Comparison of ENCODE assay signal across 27 mouse cellular contexts in the genomic region with DNA sequence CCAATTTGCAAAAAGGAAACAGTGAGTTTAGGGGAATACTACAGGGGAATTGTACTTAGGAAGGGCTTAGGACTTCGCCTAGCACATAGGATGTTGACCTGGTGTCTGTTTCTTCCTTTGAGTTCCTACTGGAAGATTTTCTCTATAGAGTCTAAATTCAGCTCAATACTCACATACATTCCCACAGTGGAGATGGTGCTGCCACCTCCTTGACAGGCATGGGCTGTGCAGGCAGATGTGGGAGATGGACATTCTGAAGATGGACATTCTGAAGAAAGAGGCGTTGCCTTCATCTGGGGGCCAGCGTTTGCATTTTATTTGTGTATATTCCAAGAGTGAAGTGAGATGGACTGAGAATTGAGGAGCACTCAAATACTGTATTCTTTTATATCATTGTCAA.
DNase-seq lines count a peak whose midpoint lies in the region; ATAC-seq and TF ChIP-seq lines count a peak whose summit lies in the region.
"Had no signal": no experiment of that assay in that cellular context is flagged by ENCODE, and none has a peak within 500 bp of the region (broad histone marks: within the 10 kb centered on the region; RNA-seq: fewer than 3 reads in every experiment).

No protein-coding gene starts in this region.

- in situ Hi-C loops in Patski (cut with MboI; ENCODE audit: low pct_unique_long_range_greater_than_20kb), result loop anchor here (5.0 to 10.0 kb wide), 2 partner anchors 589 to 782 kb away; no protein-coding TSS in a partner anchor

- H3K36me3 ChIP-seq in heart, postnatal 0 days (replicated peaks; ENCODE audit: control insufficient read depth, insufficient read depth, low read length), result no peaks in the 10 kb centered on the region; the same call in 1 of the 2 replicates
- peaks cover 4% of the 10 kb centered on the region; the same call in 1 of the 2 replicates for H3K36me3 ChIP-seq in heart, embryonic 10.5 days
- no peaks in the 10 kb centered on the region for H3K36me3 ChIP-seq in kidney, adult 2 months (ENCODE audit: control insufficient read depth, insufficient read depth, low read length)
- H3K36me3 ChIP-seq in lung, postnatal 0 days (ENCODE audit: insufficient read depth, low read length), result no peaks in the 10 kb centered on the region
- H3K36me3 ChIP-seq: embryonic facial prominence, embryonic 13.5 days; forebrain, embryonic 12.5 days; forebrain, embryonic 15.5 days; heart, embryonic 15.5 days; hindbrain, embryonic 13.5 days had no signal

- no peak for ATAC-seq in heart, postnatal 0 days (ENCODE audit: insufficient read depth, low read depth)
- no peak for ATAC-seq in lung, postnatal 0 days
- ATAC-seq in Patski, result no peak
- ATAC-seq: activated CD4-positive, CD25-positive, alpha-beta regulatory T cell, adult 4 months; CD4-positive, CD25-positive, alpha-beta regulatory T cell, adult 4 months; forebrain, embryonic 15.5 days; hindbrain, embryonic 16.5 days; inflammation-experienced regulatory T-cells, adult 6 months had no signal

- H3K4me3 ChIP-seq in heart, postnatal 0 days (ENCODE audit: low read depth, low read length), result no peak overlapping the region
- no peak overlapping the region for H3K4me3 ChIP-seq in heart, embryonic 10.5 days
- no peak overlapping the region for H3K4me3 ChIP-seq in kidney, adult 2 months (ENCODE audit: insufficient read depth, low read depth, low read length)
- H3K4me3 ChIP-seq in lung, postnatal 0 days (ENCODE audit: low read depth, low read length), result no peak overlapping the region
- H3K4me3 ChIP-seq: embryonic facial prominence, embryonic 10.5 days; embryonic facial prominence, embryonic 13.5 days; erythroblast, embryonic 14.5 days; forebrain, embryonic 12.5 days; forebrain, embryonic 15.5 days; heart, embryonic 12.5 days; heart, embryonic 15.5 days; hindbrain, embryonic 13.5 days had no signal

- 86% methylated on average over 3 of the region's 3 CpGs for WGBS in heart, postnatal 0 days
- 80% methylated on average over 3 of the region's 3 CpGs for WGBS in heart, embryonic 10.5 days
- 95% methylated on average over 3 of the region's 3 CpGs for WGBS in kidney, adult 2 months
- 87% methylated on average over 3 of the region's 3 CpGs for WGBS in lung, postnatal 0 days

- CTCF ChIA-PET in Patski (lab: Charles Lee), result no interaction called here

- no peak for TF ChIP-seq EP300 in heart, postnatal 0 days (IDR thresholded peaks at IDR 0.05; ENCODE audit: low read depth)
- TF ChIP-seq EP300 in lung, postnatal 0 days (IDR thresholded peaks at IDR 0.05), result no peak

- no peak overlapping the region for H3K4me2 ChIP-seq in heart, postnatal 0 days (ENCODE audit: low read depth, low read length)
- no peak overlapping the region for H3K4me2 ChIP-seq in lung, postnatal 0 days (replicated peaks; ENCODE audit: low read depth, low read length)
- H3K4me2 ChIP-seq: embryonic facial prominence, embryonic 13.5 days; forebrain, embryonic 12.5 days; forebrain, embryonic 15.5 days; heart, embryonic 12.5 days; heart, embryonic 15.5 days; hindbrain, embryonic 13.5 days had no signal

- H3K27me3 ChIP-seq in heart, postnatal 0 days (ENCODE audit: control insufficient read depth, insufficient read depth, low read length), result no peaks in the 10 kb centered on the region
- H3K27me3 ChIP-seq in heart, embryonic 10.5 days (ENCODE audit: insufficient read depth, poor library complexity, severe bottlenecking), result no peaks in the 10 kb centered on the region
- H3K27me3 ChIP-seq in kidney, adult 2 months (replicated peaks; ENCODE audit: control insufficient read depth, insufficient read depth, low read length), result no peaks in the 10 kb centered on the region
- H3K27me3 ChIP-seq in lung, postnatal 0 days (replicated peaks; ENCODE audit: insufficient read depth, low read length), result no peaks in the 10 kb centered on the region
- H3K27me3 ChIP-seq in Patski, result no peaks in the 10 kb centered on the region
- H3K27me3 ChIP-seq: embryonic facial prominence, embryonic 13.5 days; forebrain, embryonic 12.5 days; forebrain, embryonic 15.5 days; heart, embryonic 12.5 days; heart, embryonic 15.5 days; hindbrain, embryonic 13.5 days had no signal

- no peak overlapping the region for H3K9ac ChIP-seq in heart, postnatal 0 days (replicated peaks; ENCODE audit: low read depth, low read length)
- H3K9ac ChIP-seq in lung, postnatal 0 days (replicated peaks; ENCODE audit: low read depth), result no peak overlapping the region
- H3K9ac ChIP-seq: embryonic facial prominence, embryonic 13.5 days; forebrain, embryonic 12.5 days; forebrain, embryonic 15.5 days; heart, embryonic 12.5 days; heart, embryonic 15.5 days; hindbrain, embryonic 13.5 days had no signal

- no peak for TF ChIP-seq POLR2A in kidney, adult 2 months (IDR thresholded peaks at IDR 0.05; ENCODE audit: low read depth, low read length)

- no peak overlapping the region for H3K27ac ChIP-seq in heart, postnatal 0 days (ENCODE audit: low read depth)
- no peak overlapping the region for H3K27ac ChIP-seq in heart, embryonic 10.5 days
- no peak overlapping the region for H3K27ac ChIP-seq in kidney, adult 2 months (ENCODE audit: insufficient read depth, low read depth, low read length)
- no peak overlapping the region for H3K27ac ChIP-seq in lung, postnatal 0 days (ENCODE audit: low read length)
- H3K27ac ChIP-seq: embryonic facial prominence, embryonic 10.5 days; embryonic facial prominence, embryonic 13.5 days; forebrain, embryonic 12.5 days; forebrain, embryonic 15.5 days; heart, embryonic 15.5 days; hindbrain, embryonic 13.5 days had no signal

- intact Hi-C loops in left cerebral cortex, postnatal 36 days (cut with DNase I), result no loop called here

- peak; percentile 39 for TF ChIP-seq CTCF in heart, postnatal 0 days (IDR thresholded peaks at IDR 0.05; ENCODE audit: low read depth)
- peak; percentile 39; the same call in 1 of the 2 replicates for TF ChIP-seq CTCF in kidney, adult 2 months (conservative IDR thresholded peaks at IDR 0.05; ENCODE audit: insufficient read depth, insufficient read length, low read depth, low read length)
- TF ChIP-seq CTCF in lung, postnatal 0 days (IDR thresholded peaks at IDR 0.05), result peak; percentile 49
- TF ChIP-seq CTCF in Patski (IDR thresholded peaks at IDR 0.05), result peak; percentile 33

- H3K9me3 ChIP-seq in heart, postnatal 0 days (replicated peaks; ENCODE audit: control insufficient read depth, low read length), result no peaks in the 10 kb centered on the region
- no peaks in the 10 kb centered on the region for H3K9me3 ChIP-seq in heart, embryonic 10.5 days
- no peaks in the 10 kb centered on the region for H3K9me3 ChIP-seq in lung, postnatal 0 days (ENCODE audit: low read length)
- H3K9me3 ChIP-seq: embryonic facial prominence, embryonic 10.5 days; embryonic facial prominence, embryonic 13.5 days; forebrain, embryonic 12.5 days; forebrain, embryonic 15.5 days; heart, embryonic 15.5 days; hindbrain, embryonic 13.5 days had no signal

- H3K4me1 ChIP-seq in heart, postnatal 0 days (ENCODE audit: control insufficient read depth, insufficient read depth), result no peaks in the 10 kb centered on the region
- no peaks in the 10 kb centered on the region for H3K4me1 ChIP-seq in heart, embryonic 10.5 days
- no peaks in the 10 kb centered on the region for H3K4me1 ChIP-seq in kidney, adult 2 months (ENCODE audit: control insufficient read depth, insufficient read depth, low read length)
- no peaks in the 10 kb centered on the region for H3K4me1 ChIP-seq in lung, postnatal 0 days (ENCODE audit: insufficient read depth, low read depth, low read length)
- H3K4me1 ChIP-seq: forebrain, embryonic 12.5 days; forebrain, embryonic 15.5 days; heart, embryonic 12.5 days; heart, embryonic 15.5 days; hindbrain, embryonic 13.5 days had no signal

- POLR2A ChIA-PET in Patski (lab: Charles Lee), result no interaction called here

- DNase-seq in heart, postnatal 0 days (ENCODE audit: low spot score), result no peak
- DNase-seq in heart, embryonic 10.5 days (ENCODE audit: low spot score), result no peak
- DNase-seq in kidney, adult 2 months, result no peak
- DNase-seq in kidney, postnatal 25 days, result no peak
- DNase-seq in lung, postnatal 0 days (ENCODE audit: low spot score), result no peak
- no peak for DNase-seq in lung, postnatal 10 days
- no peak for DNase-seq in Patski (ENCODE audit: low read depth, low spot score)
- DNase-seq in left cerebral cortex, postnatal 36 days (ENCODE audit: low spot score in 2 of 2), result no peak
- DNase-seq: adrenal gland, adult 8-10 months; adrenal gland, postnatal 25 days; cerebellum, adult 11-12 months; cerebellum, adult 8-10 months; cerebellum, postnatal 36 days; embryo, embryonic 11 days; gastrocnemius, postnatal 25 days had no signal
